Mouse (Mus musculus) heart, adult 2 months (tissue): ENCODE results near the gene Rab12.

Source experiments
- CTCF ChIP-seq: fragments of 200-600 bp; IDR thresholded peaks from 2 replicates; pipeline ENCODE4 v1.8.1; 2022; ENCODE audit warnings: antibody characterized with exemption, mild to moderate bottlenecking, moderate library complexity
- POLR2A ChIP-seq: fragments of 200-500 bp; IDR thresholded peaks from 2 replicates; pipeline ENCODE4 v1.6.1; 2011; ENCODE audit warnings: mild to moderate bottlenecking, low read depth, low read length, control low read depth; ENCODE audit not compliant: insufficient read depth

GRCm38 (mm10) chr17:66471775-66472174 is 47.8 kb downstream of the Rab12 start:
- TF ChIP-seq POLR2A = no peak
- no peak for TF ChIP-seq CTCF
